Mouse (Mus musculus): ENCODE measurements around the gene Rab38. TPM values are rescaled to one million over a fixed set of nuclear protein-coding genes. Genes with fewer than 3 reads are reported as not detected.

Rab38 gene
- polyA plus RNA-seq, 1 experiment from 2014 or later = 2.4 TPM

- H3K4me3 ChIP-seq = no peak overlapping the region
- no peaks in the 10 kb centered on the region for H3K4me1 ChIP-seq (replicated peaks)
- H3K4me2 ChIP-seq = no peak overlapping the region
- no peaks in the 10 kb centered on the region for H3K36me3 ChIP-seq
- H3K27ac ChIP-seq (replicated peaks) = no peak overlapping the region
- H3K9me3 ChIP-seq = no peaks in the 10 kb centered on the region
- 82% methylated on average over 2 of the region's 2 CpGs for WGBS
- no peak for ATAC-seq (ENCODE audit: low read depth)
- H3K9ac ChIP-seq = no peak overlapping the region
- no peaks in the 10 kb centered on the region for H3K27me3 ChIP-seq
Measured at GRCm38 (mm10) chr7:88445320-88445903, 15.3 kb downstream of the Rab38 start.

DNA sequence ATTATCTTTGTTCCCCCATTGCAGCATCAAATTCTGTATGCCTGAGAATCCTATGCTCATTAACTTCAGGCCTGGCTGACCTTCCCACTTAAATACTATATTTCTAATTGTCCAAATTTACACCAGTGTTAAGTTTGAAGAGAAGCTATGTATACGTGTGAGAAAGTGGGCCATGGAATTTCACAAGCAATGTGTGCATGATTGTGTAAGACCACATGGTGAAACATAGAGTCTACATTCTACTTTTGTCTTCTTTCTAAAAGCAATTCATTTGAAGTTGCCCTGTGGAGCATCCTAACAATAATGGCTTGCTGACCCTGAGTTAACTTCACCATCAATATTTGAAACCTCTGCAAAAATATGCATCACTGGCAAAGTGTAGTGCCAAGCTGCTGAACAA, 23.2 kb downstream of the Rab38 start:
- 69% methylated on average over 1 of the region's 1 CpGs for WGBS
- no peak for ATAC-seq (ENCODE audit: low read depth)
- Histone ChIP-seq H3K9ac (no peak overlapping the region), H3K4me1 (replicated peaks) (no peaks in the 10 kb centered on the region), H3K27me3 (no peaks in the 10 kb centered on the region), H3K36me3 (no peaks in the 10 kb centered on the region), H3K4me3 (no peak overlapping the region), H3K4me2 (no peak overlapping the region), H3K27ac (replicated peaks) (no peak overlapping the region), H3K9me3 (no peaks in the 10 kb centered on the region)

- H3K4me3 ChIP-seq = no peak overlapping the region
- H3K4me2 ChIP-seq = no peak overlapping the region
- H3K27ac ChIP-seq (replicated peaks) = no peak overlapping the region
- H3K27me3 ChIP-seq = no peaks in the 10 kb centered on the region
- H3K36me3 ChIP-seq = no peaks in the 10 kb centered on the region
- H3K9me3 ChIP-seq = no peaks in the 10 kb centered on the region
- no peak overlapping the region for H3K9ac ChIP-seq
- no peaks in the 10 kb centered on the region for H3K4me1 ChIP-seq (replicated peaks)
- ATAC-seq (ENCODE audit: low read depth) = no peak
- WGBS = 82% methylated on average over 3 of the region's 3 CpGs
Measured at GRCm38 (mm10) chr7:88457827-88458226, 27.8 kb downstream of the Rab38 start.

- no peak overlapping the region for H3K27ac ChIP-seq (replicated peaks)
- no peak overlapping the region for H3K4me3 ChIP-seq
- H3K9ac ChIP-seq = no peak overlapping the region
- 80% methylated on average over 3 of the region's 3 CpGs for WGBS
- H3K9me3 ChIP-seq = no peaks in the 10 kb centered on the region
- ATAC-seq (ENCODE audit: low read depth) = no peak
- no peaks in the 10 kb centered on the region for H3K4me1 ChIP-seq (replicated peaks)
- no peak overlapping the region for H3K4me2 ChIP-seq
- H3K27me3 ChIP-seq = no peaks in the 10 kb centered on the region
- H3K36me3 ChIP-seq = no peaks in the 10 kb centered on the region
Measured at GRCm38 (mm10) chr7:88467754-88468153, 37.7 kb downstream of the Rab38 start.

DNA sequence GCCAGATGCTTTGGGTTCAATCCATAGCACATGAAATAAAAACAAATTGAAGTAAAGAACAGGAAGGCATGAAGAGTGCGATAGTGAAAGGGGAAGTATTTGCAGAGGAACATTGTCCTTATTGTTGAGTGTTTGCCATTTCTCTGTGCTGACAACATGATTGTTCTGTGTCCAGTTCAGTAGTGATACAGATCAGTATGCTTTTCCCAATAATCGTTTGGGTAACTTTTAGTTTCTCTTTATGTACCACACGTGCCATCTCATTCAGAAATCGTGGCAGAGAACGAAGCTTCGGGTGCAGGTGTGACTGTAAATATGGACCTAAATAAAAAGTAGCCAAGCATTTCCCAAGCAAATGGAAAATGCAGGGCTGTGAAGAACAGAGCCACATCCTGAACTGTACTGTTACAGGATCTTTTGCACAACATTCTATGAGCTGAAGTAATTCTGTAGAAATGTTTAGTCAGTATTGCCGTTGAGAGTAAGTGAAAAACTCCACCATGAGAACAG, 52.1 kb downstream of the Rab38 start:
- no peak overlapping the region for H3K9ac ChIP-seq
- no peak overlapping the region for H3K4me3 ChIP-seq
- no peak overlapping the region for H3K4me2 ChIP-seq
- H3K4me1 ChIP-seq (replicated peaks) = no peaks in the 10 kb centered on the region; the same call in 1 of the 2 replicates
- H3K9me3 ChIP-seq = no peaks in the 10 kb centered on the region
- no peak overlapping the region for H3K27ac ChIP-seq (replicated peaks)
- H3K27me3 ChIP-seq = no peaks in the 10 kb centered on the region
- no peak for ATAC-seq (ENCODE audit: low read depth)
- H3K36me3 ChIP-seq = no peaks in the 10 kb centered on the region
- 91% methylated on average over 7 of the region's 7 CpGs for WGBS

- Histone ChIP-seq H3K4me1 (replicated peaks) (no peaks in the 10 kb centered on the region; the same call in 1 of the 2 replicates), H3K27me3 (no peaks in the 10 kb centered on the region), H3K4me2 (no peak overlapping the region), H3K27ac (replicated peaks) (no peak overlapping the region), H3K4me3 (no peak overlapping the region), H3K9ac (no peak overlapping the region), H3K9me3 (no peaks in the 10 kb centered on the region), H3K36me3 (no peaks in the 10 kb centered on the region)
- no peak for ATAC-seq (ENCODE audit: low read depth)
- 81% methylated on average over 7 of the region's 7 CpGs for WGBS
Measured at GRCm38 (mm10) chr7:88482628-88483027, 52.6 kb downstream of the Rab38 start.

- H3K9ac ChIP-seq = no peak overlapping the region
- no peak for ATAC-seq (ENCODE audit: low read depth)
- no peak overlapping the region for H3K4me3 ChIP-seq
- WGBS = 13% methylated on average over 2 of the region's 2 CpGs
- no peaks in the 10 kb centered on the region for H3K27me3 ChIP-seq
- no peak overlapping the region for H3K27ac ChIP-seq (replicated peaks)
- H3K4me1 ChIP-seq (replicated peaks) = no peaks in the 10 kb centered on the region
- no peaks in the 10 kb centered on the region for H3K9me3 ChIP-seq
- H3K4me2 ChIP-seq = no peak overlapping the region
- H3K36me3 ChIP-seq = no peaks in the 10 kb centered on the region
Measured at GRCm38 (mm10) chr7:88491020-88491419, 60.9 kb downstream of the Rab38 start.

DNA sequence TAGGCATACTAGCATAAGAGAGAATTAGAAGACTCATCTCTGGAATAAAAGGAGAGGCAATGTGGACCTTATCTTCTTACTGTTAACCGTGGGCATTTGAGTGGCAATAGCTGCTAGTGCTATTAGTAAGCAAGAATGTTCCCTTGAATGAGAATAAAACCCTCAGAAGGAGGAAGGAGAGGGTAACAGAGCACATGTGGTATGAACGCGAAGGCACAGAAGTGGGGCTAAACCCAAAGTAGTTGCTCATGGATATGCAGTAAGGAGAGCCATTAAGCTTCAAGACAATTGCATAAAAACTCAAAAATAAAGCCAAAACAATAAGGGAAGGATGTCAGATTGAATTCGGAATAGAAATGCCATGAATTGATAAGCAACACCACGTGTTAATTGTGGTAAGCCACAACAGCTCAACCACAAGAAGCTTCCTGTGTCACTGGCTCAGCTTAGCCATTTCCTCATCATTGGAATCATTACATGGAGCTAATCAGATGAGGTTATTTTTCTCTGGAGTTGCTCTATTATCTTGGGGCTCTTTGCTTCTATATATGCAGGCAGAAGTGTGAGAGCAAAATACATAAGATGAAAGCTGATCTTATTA, 72.2 kb downstream of the Rab38 start:
- H3K27ac ChIP-seq (replicated peaks) = no peak overlapping the region
- H3K4me1 ChIP-seq (replicated peaks) = no peaks in the 10 kb centered on the region
- H3K4me3 ChIP-seq = no peak overlapping the region
- no peaks in the 10 kb centered on the region for H3K27me3 ChIP-seq
- ATAC-seq (ENCODE audit: low read depth) = no peak
- WGBS = 92% methylated on average over 5 of the region's 5 CpGs
- H3K36me3 ChIP-seq = no peaks in the 10 kb centered on the region
- H3K9me3 ChIP-seq = no peaks in the 10 kb centered on the region
- no peak overlapping the region for H3K9ac ChIP-seq
- H3K4me2 ChIP-seq = no peak overlapping the region

GRCm38 (mm10) chr7:88509748-88510147, 79.7 kb downstream of the Rab38 start:
- no peak overlapping the region for H3K4me2 ChIP-seq
- H3K27ac ChIP-seq (replicated peaks) = no peak overlapping the region
- H3K4me3 ChIP-seq = no peak overlapping the region
- no peak overlapping the region for H3K9ac ChIP-seq
- H3K36me3 ChIP-seq = no peaks in the 10 kb centered on the region
- H3K9me3 ChIP-seq = no peaks in the 10 kb centered on the region
- ATAC-seq (ENCODE audit: low read depth) = no peak
- H3K27me3 ChIP-seq = no peaks in the 10 kb centered on the region
- no peaks in the 10 kb centered on the region for H3K4me1 ChIP-seq (replicated peaks)
- WGBS = 94% methylated on average over 2 of the region's 2 CpGs

- Histone ChIP-seq H3K9ac (no peak overlapping the region), H3K4me3 (no peak overlapping the region), H3K27ac (replicated peaks) (no peak overlapping the region), H3K4me2 (no peak overlapping the region), H3K9me3 (no peaks in the 10 kb centered on the region), H3K27me3 (no peaks in the 10 kb centered on the region), H3K4me1 (replicated peaks) (no peaks in the 10 kb centered on the region), H3K36me3 (no peaks in the 10 kb centered on the region)
- ATAC-seq (ENCODE audit: low read depth) = no peak
- 72% methylated on average over 1 of the region's 1 CpGs for WGBS
Measured at GRCm38 (mm10) chr7:88522481-88522880, 92.4 kb downstream of the Rab38 start.

- no peak for ATAC-seq (ENCODE audit: low read depth)
- Histone ChIP-seq H3K9ac (no peak overlapping the region), H3K4me3 (no peak overlapping the region), H3K9me3 (no peaks in the 10 kb centered on the region), H3K4me1 (replicated peaks) (no peaks in the 10 kb centered on the region), H3K27ac (replicated peaks) (no peak overlapping the region), H3K4me2 (no peak overlapping the region), H3K27me3 (no peaks in the 10 kb centered on the region), H3K36me3 (no peaks in the 10 kb centered on the region)
- WGBS = 56% methylated on average over 1 of the region's 1 CpGs
Measured at GRCm38 (mm10) chr7:88527100-88527671, 97.1 kb downstream of the Rab38 start.

DNA sequence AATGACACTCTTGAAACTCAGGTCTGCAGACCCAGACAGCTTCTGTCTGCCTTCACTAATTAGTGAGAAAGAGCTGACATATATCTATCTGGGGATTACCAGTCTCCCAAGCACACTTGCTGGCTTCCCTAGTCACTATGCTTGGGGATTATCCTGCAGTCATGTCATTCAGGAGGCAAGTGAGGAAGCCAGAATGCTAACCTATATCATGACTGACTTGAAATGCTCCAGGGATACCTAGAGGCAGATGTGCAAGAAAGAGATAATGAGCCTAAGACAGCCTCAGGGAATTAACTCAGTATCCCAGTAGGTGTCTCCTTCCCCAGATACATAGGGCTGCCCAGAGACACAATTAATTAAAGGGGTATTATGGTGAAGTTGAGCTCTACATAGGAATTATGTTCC, 106.1 kb downstream of the Rab38 start:
- no peaks in the 10 kb centered on the region for H3K4me1 ChIP-seq (replicated peaks)
- no peak overlapping the region for H3K27ac ChIP-seq (replicated peaks)
- no peak overlapping the region for H3K9ac ChIP-seq
- H3K9me3 ChIP-seq = no peaks in the 10 kb centered on the region
- H3K27me3 ChIP-seq = no peaks in the 10 kb centered on the region
- no peak overlapping the region for H3K4me3 ChIP-seq
- no peak overlapping the region for H3K4me2 ChIP-seq
- ATAC-seq (ENCODE audit: low read depth) = no peak
- H3K36me3 ChIP-seq = no peaks in the 10 kb centered on the region

DNA sequence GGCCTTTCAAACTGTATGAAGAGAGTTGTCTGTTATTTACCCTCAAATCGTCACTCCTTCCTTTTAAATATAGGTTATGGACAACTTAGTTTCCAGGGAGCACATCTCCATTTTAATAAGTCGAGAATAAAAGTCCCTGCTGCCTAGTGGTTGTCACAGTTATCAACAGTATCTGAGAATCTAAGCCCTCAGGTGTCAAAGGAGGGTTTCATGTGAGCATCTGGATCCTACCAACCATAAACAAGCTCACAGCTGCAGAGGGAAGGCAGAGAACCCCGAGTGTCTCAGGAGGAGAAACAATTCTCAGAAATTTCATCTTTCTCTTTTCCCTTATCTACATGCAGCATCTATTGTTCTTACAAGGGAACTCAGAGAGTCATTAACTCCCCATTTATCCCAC, 106.7 kb downstream of the Rab38 start:
- no peaks in the 10 kb centered on the region for H3K36me3 ChIP-seq
- no peak for ATAC-seq (ENCODE audit: low read depth)
- H3K9ac ChIP-seq = no peak overlapping the region
- 66% methylated on average over 3 of the region's 3 CpGs for WGBS
- H3K9me3 ChIP-seq = no peaks in the 10 kb centered on the region
- H3K27me3 ChIP-seq = no peaks in the 10 kb centered on the region
- H3K4me1 ChIP-seq (replicated peaks) = no peaks in the 10 kb centered on the region
- H3K4me3 ChIP-seq = no peak overlapping the region
- H3K4me2 ChIP-seq = no peak overlapping the region
- H3K27ac ChIP-seq (replicated peaks) = no peak overlapping the region

Data from neural tube, embryonic 13.5 days (tissue).